Comparison of ENCODE assay signal across 7 mouse cellular contexts in the genomic region with DNA sequence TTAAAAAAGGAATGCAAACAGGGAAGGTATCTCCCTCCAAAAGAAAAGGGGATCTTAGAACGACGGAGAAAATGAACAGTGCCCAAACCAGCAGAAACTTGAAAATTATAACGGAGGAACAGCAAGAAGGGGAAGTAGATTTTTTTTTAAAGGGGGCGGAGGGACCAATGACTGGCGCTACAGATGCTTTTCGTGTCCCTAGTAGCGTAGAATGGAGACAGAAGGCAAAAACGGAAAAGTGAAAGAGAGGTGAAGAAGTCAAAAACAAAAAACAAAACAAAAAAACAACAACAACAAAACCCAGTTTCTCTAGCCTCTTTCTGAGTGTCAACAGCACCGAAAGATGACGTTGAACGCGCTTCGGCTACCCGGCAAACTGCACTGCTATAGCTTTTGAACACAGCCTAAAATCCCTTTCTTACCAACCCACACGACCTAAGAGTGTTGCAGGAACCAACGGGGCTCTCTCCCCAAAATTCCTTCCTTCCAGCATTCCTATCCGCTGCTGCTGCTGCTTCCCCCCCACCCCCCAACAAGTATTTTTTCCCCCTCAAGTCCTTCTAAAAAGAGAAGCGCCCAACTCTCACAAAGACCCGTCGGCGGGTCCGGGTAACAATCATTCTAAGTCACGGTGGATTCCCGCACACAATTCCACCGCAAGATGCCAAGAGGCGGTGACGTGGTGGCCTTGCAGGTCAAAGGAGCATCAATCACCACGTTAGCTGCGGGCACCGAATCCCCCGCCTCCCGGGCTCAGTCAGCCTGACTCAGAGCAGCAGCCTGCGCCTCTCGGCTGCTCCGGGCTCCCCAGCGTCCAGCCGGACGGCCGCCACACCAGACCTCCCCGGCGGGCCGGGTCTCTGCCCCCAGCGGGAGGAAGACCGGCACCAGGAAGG. TPM values are rescaled to one million over a fixed set of nuclear protein-coding genes. Genes with fewer than 3 reads are reported as not detected.
DNase-seq lines count a peak whose midpoint lies in the region; TF ChIP-seq lines count a peak whose summit lies in the region.

No protein-coding gene starts in this region.

- TF ChIP-seq CTCF in MEL (IDR thresholded peaks at IDR 0.05 in 2 of 3, conservative IDR thresholded peaks at IDR 0.05 in 1 of 3; ENCODE audit: control insufficient read depth in 1 of 3, insufficient read depth in 1 of 3, low read depth in 2 of 3, low read length in 3 of 3, poor library complexity in 1 of 3, severe bottlenecking in 1 of 3), result no peak
- TF ChIP-seq CTCF in kidney, adult 2 months (conservative IDR thresholded peaks at IDR 0.05; ENCODE audit: insufficient read depth, insufficient read length, low read depth, low read length), result no peak

- H3K79me2 ChIP-seq in MEL (ENCODE audit: control insufficient read depth, insufficient read depth, low read length, poor library complexity), result peaks cover 83% of the 10 kb centered on the region

- no peak for TF ChIP-seq RAD21 in MEL (IDR thresholded peaks at IDR 0.05; ENCODE audit: low read depth, low read length)

- no peaks in the 10 kb centered on the region for H3K9me3 ChIP-seq in MEL (replicated peaks; ENCODE audit: insufficient read depth, low read length)

- peaks cover 14 to 45% of the 10 kb centered on the region in 2 experiments for H3K36me3 ChIP-seq in MEL (ENCODE audit: control insufficient read depth in 1 of 2, insufficient read depth in 2 of 2, low read length in 2 of 2)
- H3K36me3 ChIP-seq in kidney, adult 2 months (ENCODE audit: control insufficient read depth, insufficient read depth, low read length), result no peaks in the 10 kb centered on the region

- peak; percentile 52 to 53 for TF ChIP-seq EP300 in MEL (IDR thresholded peaks at IDR 0.05; ENCODE audit: low read depth in 1 of 2, low read length in 2 of 2)

- H3K9ac ChIP-seq in MEL (ENCODE audit: control insufficient read depth, low read depth, low read length, poor library complexity, severe bottlenecking), result peak overlapping the region; percentile 96

- peak overlapping the region; percentile 77 to 97 for H3K4me3 ChIP-seq in MEL (ENCODE audit: control insufficient read depth in 1 of 2, insufficient read depth in 1 of 2, low read depth in 2 of 2, low read length in 2 of 2)
- peak overlapping the region; percentile 85 for H3K4me3 ChIP-seq in kidney, adult 2 months (ENCODE audit: insufficient read depth, low read depth, low read length)

- H3K4me1 ChIP-seq in MEL (ENCODE audit: control insufficient read depth in 1 of 2, insufficient read depth in 2 of 2, low read length in 2 of 2), result peaks cover 12 to 45% of the 10 kb centered on the region in 2 experiments
- H3K4me1 ChIP-seq in kidney, adult 2 months (ENCODE audit: control insufficient read depth, insufficient read depth, low read length), result peaks cover 11% of the 10 kb centered on the region; the same call in 1 of the 2 replicates

- WGBS in kidney, adult 2 months, result under 1% methylated on average over 44 of the region's 44 CpGs

- TF ChIP-seq POLR2A in MEL (IDR thresholded peaks at IDR 0.05; ENCODE audit: control insufficient read depth in 1 of 2, insufficient read depth in 1 of 2, low read depth in 1 of 2, low read length in 2 of 2, poor library complexity in 1 of 2), result peak in 1 of 2 experiments; percentile 70; a peak in 2 of 4 replicates
- no peak for TF ChIP-seq POLR2A in kidney, adult 2 months (IDR thresholded peaks at IDR 0.05; ENCODE audit: low read depth, low read length)

- DNase-seq in CD4-positive helper T cell, adult 2 months (ENCODE audit: low read depth, low spot score), result peak; percentile 69
- DNase-seq in MEL (ENCODE audit: low read depth, low spot score), result peak; percentile 92
- DNase-seq in cerebellum, adult 9-11 months, result peak; percentile 74
- peak; percentile 22 for DNase-seq in gastrocnemius, adult 18-20 months (ENCODE audit: low spot score)
- peak; percentile 37 for DNase-seq in kidney, adult 2 months
- DNase-seq in lung, postnatal 10 days, result peak; percentile 63
- peak; percentile 61 for DNase-seq in retina, postnatal 1 day

- peak overlapping the region; percentile 94 for H3K27ac ChIP-seq in MEL (ENCODE audit: control insufficient read depth, low read depth, low read length)
- H3K27ac ChIP-seq in kidney, adult 2 months (ENCODE audit: insufficient read depth, low read depth, low read length), result peak overlapping the region; percentile 53; the same call in 1 of the 2 replicates

- H3K27me3 ChIP-seq in MEL (ENCODE audit: control insufficient read depth in 1 of 2, insufficient read depth in 2 of 2, low read length in 2 of 2), result no peaks in the 10 kb centered on the region
- H3K27me3 ChIP-seq in kidney, adult 2 months (replicated peaks; ENCODE audit: control insufficient read depth, insufficient read depth, low read length), result no peaks in the 10 kb centered on the region

TF ChIP-seq in MEL, 35 proteins besides CTCF, POLR2A, EP300 and RAD21:
- TF ChIP-seq ZKSCAN1 (IDR thresholded peaks at IDR 0.05; ENCODE audit: low read depth, low read length), result no peak; the same call in 1 of the 2 replicates
- peak; percentile 78 for TF ChIP-seq TBP (IDR thresholded peaks at IDR 0.05; ENCODE audit: low read depth, low read length)
- TF ChIP-seq MYB (IDR thresholded peaks at IDR 0.05; ENCODE audit: low read depth, low read length), result 0 out of 2 replicates have a peak, but pooled peaks have one; percentile 14
- peak; percentile 94 for TF ChIP-seq CHD1 (IDR thresholded peaks at IDR 0.05; ENCODE audit: low read depth, low read length)
- TF ChIP-seq KAT2A (conservative IDR thresholded peaks at IDR 0.05; ENCODE audit: low read depth, low read length), result 0 out of 2 replicates have a peak, but pooled peaks have one; percentile 18
- peak; percentile 96 for TF ChIP-seq SIN3A (IDR thresholded peaks at IDR 0.05; ENCODE audit: low read length)
- peak; percentile 39; the same call in 1 of the 2 replicates for TF ChIP-seq JUND (IDR thresholded peaks at IDR 0.05; ENCODE audit: low read depth, low read length)
- TF ChIP-seq MAX (IDR thresholded peaks at IDR 0.05; ENCODE audit: low read length), result peak; percentile 32; the same call in 1 of the 2 replicates
- TF ChIP-seq RCOR1 (IDR thresholded peaks at IDR 0.05; ENCODE audit: low read depth, low read length), result peak; percentile 55; the same call in 1 of the 2 replicates
- TF ChIP-seq ZNF384 (IDR thresholded peaks at IDR 0.05; ENCODE audit: low read depth, low read length), result peak; percentile 99
- TF ChIP-seq MEF2A (IDR thresholded peaks at IDR 0.05; ENCODE audit: extremely low read depth, insufficient replicate concordance, low read depth, low read length, poor library complexity, severe bottlenecking), result no peak
- TF ChIP-seq NELFE (IDR thresholded peaks at IDR 0.05; ENCODE audit: low read depth, low read length), result peak; percentile 29; the same call in 1 of the 2 replicates
- TF ChIP-seq ETS1 (IDR thresholded peaks at IDR 0.05; ENCODE audit: low read depth, low read length), result peak; percentile 64
- TF ChIP-seq MAZ (IDR thresholded peaks at IDR 0.05; ENCODE audit: low read depth, low read length), result 0 out of 2 replicates have a peak, but pooled peaks have one; percentile 47
- peak; percentile 60 for TF ChIP-seq TCF12 (IDR thresholded peaks at IDR 0.05; ENCODE audit: low read depth, low read length)
- peak; percentile 53; the same call in 1 of the 2 replicates for TF ChIP-seq HCFC1 (IDR thresholded peaks at IDR 0.05; ENCODE audit: low read depth, low read length)
- no peak for TF ChIP-seq POLR2AphosphoS5 (IDR thresholded peaks at IDR 0.05; ENCODE audit: borderline replicate concordance, low read depth, low read length)
- TF ChIP-seq MXI1 (IDR thresholded peaks at IDR 0.05; ENCODE audit: low read depth, low read length), result peak; percentile 82
- TF ChIP-seq USF1 (IDR thresholded peaks at IDR 0.05; ENCODE audit: low read depth, low read length), result no peak

RNA-seq across cellular contexts. Expression of a gene that starts 0.8 kb away (rescaled TPM):
- 75.3 and 93.2 TPM in 2 replicates for total RNA-seq in MEL (2012; rRNA removed)
- polyA plus RNA-seq in MEL (2012; ENCODE audit: insufficient read depth in 1 of 2, insufficient read length in 2 of 2, low read depth in 1 of 2, low replicate concordance in 2 of 2, missing spikeins in 1 of 2), result 100 to 1,000 TPM in 1 of 2 experiments, not detected in 1; 261 TPM
- total RNA-seq in gastrocnemius, adult 18-20 months (2021), result 10 to 100 TPM; 63.9 to 66.6 TPM
- polyA plus RNA-seq in kidney, adult 2 months (2012; rRNA removed), result 34.1 and 42.6 TPM in 2 replicates

RNA-seq across cellular contexts. Expression of a gene that starts 57.7 kb away (rescaled TPM):
- 23.2 and 26.2 TPM in 2 replicates for total RNA-seq in MEL (2012; rRNA removed)
- 10 to 100 TPM; 38.9 to 64.4 TPM for polyA plus RNA-seq in MEL (2012; ENCODE audit: insufficient read depth in 1 of 2, insufficient read length in 2 of 2, low read depth in 1 of 2, low replicate concordance in 2 of 2, missing spikeins in 1 of 2)
- total RNA-seq in gastrocnemius, adult 18-20 months (2021), result 10 to 100 TPM; 85.1 to 88.2 TPM
- 77.1 and 97.8 TPM in 2 replicates for polyA plus RNA-seq in kidney, adult 2 months (2012; rRNA removed)

Comparison
In these comparisons a context has a peak if more than half of its experiments do, and no peak if none do; other contexts are left out.
1. Peak in every context shown above with its lines: DNase-seq, H3K4me3 ChIP-seq and H3K27ac ChIP-seq.
2. DNase-seq: peak in every context shown above with its lines; median percentile 92 in MEL; 74 in cerebellum, adult 9-11 months; 69 in CD4-positive helper T cell, adult 2 months; 63 in lung, postnatal 10 days; 61 in retina, postnatal 1 day; 37 in kidney, adult 2 months; 22 in gastrocnemius, adult 18-20 months.